ENCODE assay signal across 10 mouse cellular contexts in the genomic region with DNA sequence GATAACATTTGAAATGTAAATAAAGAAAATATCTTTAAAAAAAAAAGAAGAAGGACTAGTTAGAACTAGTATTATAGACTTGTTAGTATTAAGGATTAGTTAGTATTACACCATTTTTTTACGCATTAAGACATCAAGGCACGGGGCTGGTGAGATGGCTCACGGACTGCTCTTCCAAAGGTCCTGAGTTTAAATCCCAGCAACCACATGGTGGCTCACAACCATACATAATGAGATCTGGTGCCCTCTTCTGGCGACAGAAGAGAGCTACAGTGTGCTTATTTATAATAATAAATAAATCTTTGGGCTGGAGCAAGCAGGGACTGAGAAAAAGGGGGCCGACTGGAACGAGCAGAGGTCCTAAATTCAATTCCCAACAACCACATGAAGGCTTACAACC. TPM values are rescaled to one million over a fixed set of nuclear protein-coding genes. Genes with fewer than 3 reads are reported as not detected.
DNase-seq lines count a peak whose midpoint lies in the region; ATAC-seq and TF ChIP-seq lines count a peak whose summit lies in the region.
"Not testable (repeated sequence)": the region's sequence is repeated elsewhere in the genome, so short reads cannot be mapped to it uniquely, and the experiment has no call there.
"Had no signal": no experiment of that assay in that cellular context is flagged by ENCODE, and none has a peak within 500 bp of the region (broad histone marks: within the 10 kb centered on the region; RNA-seq: fewer than 3 reads in every experiment).

No protein-coding gene starts in this region.

- not testable (repeated sequence) for H3K4me2 ChIP-seq in hindbrain, postnatal 0 days (ENCODE audit: low read depth, low read length); liver, embryonic 14.5 days (ENCODE audit: low read depth); midbrain, postnatal 0 days (ENCODE audit: low read depth, low read length, poor library complexity, severe bottlenecking)

- ATAC-seq in erythroblast, adult 5-6 weeks (replicated peaks; ENCODE audit: low FRiP score, poor library complexity, severe bottlenecking) = 0 out of 2 replicates have a peak, but pooled peaks have one; percentile 29
- not testable (repeated sequence) for ATAC-seq in hindbrain, postnatal 0 days; liver, embryonic 14.5 days (ENCODE audit: insufficient read depth); midbrain, postnatal 0 days (ENCODE audit: low FRiP score)

- TF ChIP-seq CTCF in hindbrain, postnatal 0 days (IDR thresholded peaks at IDR 0.05; ENCODE audit: low read depth) = peak; percentile 43
- peak; percentile 60 for TF ChIP-seq CTCF in liver, embryonic 14.5 days (IDR thresholded peaks at IDR 0.05; ENCODE audit: low read depth)
- TF ChIP-seq CTCF in midbrain, postnatal 0 days (IDR thresholded peaks at IDR 0.05) = peak; percentile 52

- not testable (repeated sequence) for H3K27me3 ChIP-seq in hindbrain, postnatal 0 days (ENCODE audit: insufficient read depth, low read length); liver, embryonic 14.5 days (ENCODE audit: control insufficient read depth, insufficient read depth, low read length); midbrain, postnatal 0 days (ENCODE audit: insufficient read depth, low read length)

- H3K4me3 ChIP-seq in hindbrain, postnatal 0 days (ENCODE audit: low read length); liver, embryonic 14.5 days (ENCODE audit: insufficient read depth in 1 of 2, low read depth in 2 of 2, low read length in 2 of 2); midbrain, postnatal 0 days (ENCODE audit: low read depth, low read length): not testable (repeated sequence)

- not testable (repeated sequence) for H3K4me1 ChIP-seq in hindbrain, postnatal 0 days (ENCODE audit: insufficient read depth, low read length); liver, embryonic 14.5 days (replicated peaks; ENCODE audit: control insufficient read depth in 2 of 2, insufficient read depth in 2 of 2, low read length in 1 of 2); midbrain, postnatal 0 days (ENCODE audit: insufficient read depth, low read length)

- DNase-seq in 3T3-L1 (ENCODE audit: low read depth, low spot score) = peak; percentile 54
- peak; percentile 76 for DNase-seq in ES-CJ7 (ENCODE audit: low read depth, low spot score)
- peak; percentile 84 for DNase-seq in ZHBTc4 (ENCODE audit: low read depth, low spot score)
- DNase-seq in hindbrain, postnatal 0 days (ENCODE audit: low spot score); midbrain, postnatal 0 days (ENCODE audit: low spot score): not testable (repeated sequence)
- DNase-seq in liver, embryonic 14.5 days (ENCODE audit: low read depth in 3 of 3, low spot score in 3 of 3) = peak in 2 of 3 experiments; percentile 20 to 34
- DNase-seq in thymus, postnatal 14 days = peak; percentile 29

- H3K9me3 ChIP-seq in hindbrain, postnatal 0 days (ENCODE audit: low read length); liver, embryonic 14.5 days (ENCODE audit: control insufficient read depth, low read length); midbrain, postnatal 0 days (ENCODE audit: low read length): not testable (repeated sequence)

- not testable (repeated sequence) for TF ChIP-seq EP300 in liver, embryonic 14.5 days (IDR thresholded peaks at IDR 0.05; ENCODE audit: low read depth)

- H3K9ac ChIP-seq in hindbrain, postnatal 0 days (replicated peaks; ENCODE audit: low read length); liver, embryonic 14.5 days (replicated peaks); midbrain, postnatal 0 days (replicated peaks; ENCODE audit: low read length, poor library complexity, severe bottlenecking): not testable (repeated sequence)

- WGBS in hindbrain, postnatal 0 days = 65% methylated on average over 6 of the region's 6 CpGs
- WGBS in liver, embryonic 14.5 days (ENCODE audit: insufficient replicate concordance) = 54% methylated on average over 6 of the region's 6 CpGs
- 62% methylated on average over 6 of the region's 6 CpGs for WGBS in midbrain, postnatal 0 days

- not testable (repeated sequence) for H3K36me3 ChIP-seq in hindbrain, postnatal 0 days (ENCODE audit: insufficient read depth, low read length); liver, embryonic 14.5 days (replicated peaks; ENCODE audit: control insufficient read depth, insufficient read depth, low read depth); midbrain, postnatal 0 days (ENCODE audit: insufficient read depth, low read length)

- H3K27ac ChIP-seq in hindbrain, postnatal 0 days; liver, embryonic 14.5 days; midbrain, postnatal 0 days (ENCODE audit: low read depth, low read length): not testable (repeated sequence)

RNA-seq across cellular contexts. Expression of a gene that starts 33.5 kb away (rescaled TPM):
- total RNA-seq in erythroblast, adult 5-6 weeks (2015; ENCODE audit: low replicate concordance) = 113 and 145 TPM in 2 replicates
- total RNA-seq in erythroblast, adult 5-6 weeks (2017; ENCODE audit: low replicate concordance) = 150 and 198 TPM in 2 replicates
- 23.4 TPM in 2 replicates for total RNA-seq in hindbrain, postnatal 0 days (2014; rRNA removed)
- 53.4 and 61.1 TPM in 2 replicates for polyA plus RNA-seq in hindbrain, postnatal 0 days (2015; fragmentation: Nextera tagmentation; extraction: Ambion mirVana)
- polyA plus RNA-seq in liver, embryonic 14.5 days (2012; rRNA removed) = 87.7 and 139 TPM in 2 replicates
- polyA plus RNA-seq in liver, embryonic 14.5 days (2014; fragmentation: Nextera tagmentation; extraction: Ambion mirVana) = 388 and 401 TPM in 2 replicates
- 9.7 and 15.1 TPM in 2 replicates for total RNA-seq in midbrain, postnatal 0 days (2014; rRNA removed)
- polyA plus RNA-seq in midbrain, postnatal 0 days (2015; fragmentation: Nextera tagmentation; extraction: Ambion mirVana) = 23.1 and 23.4 TPM in 2 replicates

RNA-seq across cellular contexts. Expression of a gene that starts 59.9 kb away (rescaled TPM):
- total RNA-seq in erythroblast, adult 5-6 weeks (2015; ENCODE audit: low replicate concordance) = not detected in 2 replicates
- total RNA-seq in erythroblast, adult 5-6 weeks (2017; ENCODE audit: low replicate concordance) = not detected in 2 replicates
- total RNA-seq in hindbrain, postnatal 0 days (2014; rRNA removed) = 3.9 and 5.5 TPM in 2 replicates
- 1.4 and 1.7 TPM in 2 replicates for polyA plus RNA-seq in hindbrain, postnatal 0 days (2015; fragmentation: Nextera tagmentation; extraction: Ambion mirVana)
- polyA plus RNA-seq in liver, embryonic 14.5 days (2012; rRNA removed) = 0.74 and 1.2 TPM in 2 replicates
- 0.28 and 0.40 TPM in 2 replicates for polyA plus RNA-seq in liver, embryonic 14.5 days (2014; fragmentation: Nextera tagmentation; extraction: Ambion mirVana)
- total RNA-seq in midbrain, postnatal 0 days (2014; rRNA removed) = 3.7 and 4.8 TPM in 2 replicates
- polyA plus RNA-seq in midbrain, postnatal 0 days (2015; fragmentation: Nextera tagmentation; extraction: Ambion mirVana) = 1.9 and 2.1 TPM in 2 replicates
- polyA plus RNA-seq: erythroblast, embryonic 14.5 days; macrophage had no signal
